Mouse (Mus musculus): ENCODE results near the gene Rabgap1l. TPM values are rescaled to one million over a fixed set of nuclear protein-coding genes. Genes with fewer than 3 reads are reported as not detected.

Gene Rabgap1l
- polyA plus RNA-seq, 1 experiment from 2014 or later = 23.2 TPM

GRCm38 (mm10) chr1:160481643-160482042 lies 311.4 kb downstream of the Rabgap1l start:
- Histone ChIP-seq H3K4me3 (ENCODE audit: low read depth, low read length) (no peak overlapping the region), H3K36me3 (ENCODE audit: control insufficient read depth, insufficient read depth) (no peaks in the 10 kb centered on the region), H3K9me3 (ENCODE audit: control insufficient read depth) (no peaks in the 10 kb centered on the region), H3K4me1 (replicated peaks; ENCODE audit: control insufficient read depth, insufficient read depth, low read length) (no peaks in the 10 kb centered on the region), H3K27ac (ENCODE audit: low read depth, low read length) (no peak overlapping the region), H3K9ac (ENCODE audit: low read depth, low read length) (no peak overlapping the region), H3K27me3 (replicated peaks; ENCODE audit: control insufficient read depth, insufficient read depth, low read length) (no peaks in the 10 kb centered on the region), H3K4me2 (replicated peaks; ENCODE audit: low read depth) (no peak overlapping the region)
- no peak for TF ChIP-seq CTCF (IDR thresholded peaks at IDR 0.05; ENCODE audit: low read depth)
- WGBS = 87% methylated on average over 2 of the region's 2 CpGs
- no peak for ATAC-seq

- H3K36me3 ChIP-seq (ENCODE audit: control insufficient read depth, insufficient read depth) = no peaks in the 10 kb centered on the region
- H3K4me2 ChIP-seq (replicated peaks; ENCODE audit: low read depth) = no peak overlapping the region
- no peak for TF ChIP-seq CTCF (IDR thresholded peaks at IDR 0.05; ENCODE audit: low read depth)
- H3K4me1 ChIP-seq (replicated peaks; ENCODE audit: control insufficient read depth, insufficient read depth, low read length) = no peaks in the 10 kb centered on the region
- ATAC-seq = no peak
- no peak overlapping the region for H3K9ac ChIP-seq (ENCODE audit: low read depth, low read length)
- H3K4me3 ChIP-seq (ENCODE audit: low read depth, low read length) = no peak overlapping the region
- no peaks in the 10 kb centered on the region for H3K27me3 ChIP-seq (replicated peaks; ENCODE audit: control insufficient read depth, insufficient read depth, low read length)
- H3K27ac ChIP-seq (ENCODE audit: low read depth, low read length) = no peak overlapping the region
- no peaks in the 10 kb centered on the region for H3K9me3 ChIP-seq (ENCODE audit: control insufficient read depth)
Observed at GRCm38 (mm10) chr1:160467443-160467842, 325.6 kb downstream of the Rabgap1l start.

- Histone ChIP-seq H3K4me1 (replicated peaks; ENCODE audit: control insufficient read depth, insufficient read depth, low read length) (no peaks in the 10 kb centered on the region), H3K9me3 (ENCODE audit: control insufficient read depth) (no peaks in the 10 kb centered on the region), H3K36me3 (ENCODE audit: control insufficient read depth, insufficient read depth) (no peaks in the 10 kb centered on the region), H3K27ac (ENCODE audit: low read depth, low read length) (no peak overlapping the region), H3K27me3 (replicated peaks; ENCODE audit: control insufficient read depth, insufficient read depth, low read length) (no peaks in the 10 kb centered on the region), H3K9ac (ENCODE audit: low read depth, low read length) (no peak overlapping the region), H3K4me3 (ENCODE audit: low read depth, low read length) (no peak overlapping the region), H3K4me2 (replicated peaks; ENCODE audit: low read depth) (no peak overlapping the region)
- TF ChIP-seq CTCF (IDR thresholded peaks at IDR 0.05; ENCODE audit: low read depth) = no peak
- no peak for ATAC-seq
Observed at GRCm38 (mm10) chr1:160465186-160465585, 327.8 kb downstream of the Rabgap1l start.

- no peak overlapping the region for H3K9ac ChIP-seq (ENCODE audit: low read depth, low read length)
- no peaks in the 10 kb centered on the region for H3K27me3 ChIP-seq (replicated peaks; ENCODE audit: control insufficient read depth, insufficient read depth, low read length)
- no peak overlapping the region for H3K4me3 ChIP-seq (ENCODE audit: low read depth, low read length)
- ATAC-seq = no peak
- H3K4me2 ChIP-seq (replicated peaks; ENCODE audit: low read depth) = no peak overlapping the region
- H3K9me3 ChIP-seq (ENCODE audit: control insufficient read depth) = no peaks in the 10 kb centered on the region
- no peaks in the 10 kb centered on the region for H3K4me1 ChIP-seq (replicated peaks; ENCODE audit: control insufficient read depth, insufficient read depth, low read length)
- no peak for TF ChIP-seq CTCF (IDR thresholded peaks at IDR 0.05; ENCODE audit: low read depth)
- H3K36me3 ChIP-seq (ENCODE audit: control insufficient read depth, insufficient read depth) = no peaks in the 10 kb centered on the region
- H3K27ac ChIP-seq (ENCODE audit: low read depth, low read length) = no peak overlapping the region
Observed at GRCm38 (mm10) chr1:160464148-160464547, 328.9 kb downstream of the Rabgap1l start.

- Histone ChIP-seq H3K4me1 (replicated peaks; ENCODE audit: control insufficient read depth, insufficient read depth, low read length) (no peaks in the 10 kb centered on the region), H3K9me3 (ENCODE audit: control insufficient read depth) (no peaks in the 10 kb centered on the region), H3K4me2 (replicated peaks; ENCODE audit: low read depth) (no peak overlapping the region), H3K4me3 (ENCODE audit: low read depth, low read length) (no peak overlapping the region), H3K27ac (ENCODE audit: low read depth, low read length) (no peak overlapping the region), H3K27me3 (replicated peaks; ENCODE audit: control insufficient read depth, insufficient read depth, low read length) (no peaks in the 10 kb centered on the region), H3K9ac (ENCODE audit: low read depth, low read length) (no peak overlapping the region), H3K36me3 (ENCODE audit: control insufficient read depth, insufficient read depth) (no peaks in the 10 kb centered on the region)
- no peak for ATAC-seq
- 86% methylated on average over 1 of the region's 1 CpGs for WGBS
- TF ChIP-seq CTCF (IDR thresholded peaks at IDR 0.05; ENCODE audit: low read depth) = no peak
Observed at GRCm38 (mm10) chr1:160460346-160460745, 332.7 kb downstream of the Rabgap1l start.

GRCm38 (mm10) chr1:160451663-160452062 lies 341.3 kb downstream of the Rabgap1l start:
- 73% methylated on average over 2 of the region's 2 CpGs for WGBS
- ATAC-seq = no peak
- Histone ChIP-seq H3K4me1 (replicated peaks; ENCODE audit: control insufficient read depth, insufficient read depth, low read length) (no peaks in the 10 kb centered on the region), H3K4me3 (ENCODE audit: low read depth, low read length) (no peak overlapping the region), H3K36me3 (ENCODE audit: control insufficient read depth, insufficient read depth) (no peaks in the 10 kb centered on the region), H3K4me2 (replicated peaks; ENCODE audit: low read depth) (no peak overlapping the region), H3K27me3 (replicated peaks; ENCODE audit: control insufficient read depth, insufficient read depth, low read length) (no peaks in the 10 kb centered on the region), H3K27ac (ENCODE audit: low read depth, low read length) (no peak overlapping the region), H3K9ac (ENCODE audit: low read depth, low read length) (no peak overlapping the region), H3K9me3 (ENCODE audit: control insufficient read depth) (no peaks in the 10 kb centered on the region)
- no peak for TF ChIP-seq CTCF (IDR thresholded peaks at IDR 0.05; ENCODE audit: low read depth)

GRCm38 (mm10) chr1:160448681-160449080 lies 344.3 kb downstream of the Rabgap1l start:
- Histone ChIP-seq H3K9me3 (ENCODE audit: control insufficient read depth) (no peaks in the 10 kb centered on the region), H3K27ac (ENCODE audit: low read depth, low read length) (no peak overlapping the region), H3K4me1 (replicated peaks; ENCODE audit: control insufficient read depth, insufficient read depth, low read length) (no peaks in the 10 kb centered on the region), H3K4me2 (replicated peaks; ENCODE audit: low read depth) (no peak overlapping the region), H3K9ac (ENCODE audit: low read depth, low read length) (no peak overlapping the region), H3K27me3 (replicated peaks; ENCODE audit: control insufficient read depth, insufficient read depth, low read length) (no peaks in the 10 kb centered on the region), H3K4me3 (ENCODE audit: low read depth, low read length) (no peak overlapping the region), H3K36me3 (ENCODE audit: control insufficient read depth, insufficient read depth) (no peaks in the 10 kb centered on the region)
- WGBS = 62% methylated on average over 2 of the region's 2 CpGs
- no peak for ATAC-seq
- TF ChIP-seq CTCF (IDR thresholded peaks at IDR 0.05; ENCODE audit: low read depth) = no peak
